Mouse (Mus musculus) liver, adult (tissue): Measurements from ENCODE around the gene Rnf185.

ENCODE experiments used
- GATA4 ChIP-seq: IDR thresholded peaks from 2 replicates; pipeline ENCODE4 v1.6.1; 2014; ENCODE audit warnings: mild to moderate bottlenecking, low read length; ENCODE audit not compliant: insufficient replicate concordance

Gene Rnf185

GRCm38 (mm10) chr11:3458428-3459104, 6.4 kb upstream of the Rnf185 start:
- no peak for TF ChIP-seq GATA4

GRCm38 (mm10) chr11:3456354-3456753, 4.2 kb upstream of the Rnf185 start:
- no peak for TF ChIP-seq GATA4

DNA sequence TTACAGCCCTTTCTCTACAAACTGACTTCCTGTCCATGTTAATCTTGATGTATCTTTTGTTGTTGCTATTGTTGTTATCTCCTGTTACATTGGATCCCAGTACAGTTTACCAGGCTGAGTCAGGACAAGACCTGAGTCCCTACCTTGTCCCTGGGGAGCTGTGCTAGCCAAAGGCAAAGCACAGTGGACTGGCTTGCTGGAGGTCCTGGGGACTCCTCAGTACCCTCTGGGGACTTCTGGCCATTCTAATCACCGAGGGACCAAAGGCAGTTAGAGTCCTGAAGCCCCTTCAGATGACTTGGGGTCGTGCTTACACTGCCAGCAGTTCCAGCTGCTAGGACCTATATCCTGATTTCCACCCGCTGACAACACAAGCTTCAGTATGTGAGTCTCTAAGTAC, 2.3 kb upstream of the Rnf185 start:
- no peak for TF ChIP-seq GATA4

- no peak for TF ChIP-seq GATA4
Measured at GRCm38 (mm10) chr11:3453467-3453866, 1.3 kb upstream of the Rnf185 start.

DNA sequence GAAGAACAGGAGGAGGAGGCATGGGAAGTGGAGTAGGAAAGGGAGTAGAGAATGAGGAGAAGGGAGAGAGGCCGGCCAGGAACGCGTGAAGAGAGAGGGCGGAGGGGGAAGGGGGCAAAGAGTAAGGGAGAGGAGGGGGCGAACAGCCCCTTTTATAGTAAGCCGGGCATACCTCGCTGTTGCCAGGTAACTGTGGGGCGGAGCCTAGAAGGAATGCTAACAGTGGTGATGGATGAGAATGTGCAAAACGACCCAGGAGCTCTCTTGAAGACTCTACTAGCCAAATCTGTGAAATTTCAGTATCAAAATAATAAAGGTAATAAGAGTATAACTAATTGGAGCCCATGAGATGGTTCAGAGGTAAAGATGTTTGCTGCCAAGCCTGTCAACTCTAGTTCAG, 606 bp upstream of the Rnf185 start:
- TF ChIP-seq GATA4: no peak

- no peak for TF ChIP-seq GATA4
Measured at GRCm38 (mm10) chr11:3451701-3452163, 431 bp downstream of the Rnf185 start.

DNA sequence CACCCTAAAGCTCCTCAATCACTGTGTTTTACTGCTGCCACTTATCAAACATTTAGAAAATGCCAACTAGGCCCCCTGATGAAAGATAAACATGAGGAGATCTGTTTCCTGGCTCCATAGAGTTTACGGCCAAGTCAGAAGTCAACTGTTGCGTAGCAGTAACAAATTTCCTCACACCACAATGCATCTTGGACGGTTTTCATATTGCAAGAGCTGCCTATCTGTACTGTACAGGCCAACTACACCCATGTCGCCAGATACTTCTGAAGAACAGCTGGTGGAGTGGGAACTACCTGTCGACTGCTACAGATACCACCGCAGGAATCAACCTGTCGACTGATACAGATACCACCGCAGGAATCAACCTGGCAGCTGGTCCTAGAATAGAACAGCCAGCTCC, 7.3 kb downstream of the Rnf185 start:
- no peak for TF ChIP-seq GATA4

GRCm38 (mm10) chr11:3443091-3443490, 9.1 kb downstream of the Rnf185 start:
- no peak for TF ChIP-seq GATA4

- TF ChIP-seq GATA4: no peak
Measured at GRCm38 (mm10) chr11:3442677-3443076, 9.5 kb downstream of the Rnf185 start.

DNA sequence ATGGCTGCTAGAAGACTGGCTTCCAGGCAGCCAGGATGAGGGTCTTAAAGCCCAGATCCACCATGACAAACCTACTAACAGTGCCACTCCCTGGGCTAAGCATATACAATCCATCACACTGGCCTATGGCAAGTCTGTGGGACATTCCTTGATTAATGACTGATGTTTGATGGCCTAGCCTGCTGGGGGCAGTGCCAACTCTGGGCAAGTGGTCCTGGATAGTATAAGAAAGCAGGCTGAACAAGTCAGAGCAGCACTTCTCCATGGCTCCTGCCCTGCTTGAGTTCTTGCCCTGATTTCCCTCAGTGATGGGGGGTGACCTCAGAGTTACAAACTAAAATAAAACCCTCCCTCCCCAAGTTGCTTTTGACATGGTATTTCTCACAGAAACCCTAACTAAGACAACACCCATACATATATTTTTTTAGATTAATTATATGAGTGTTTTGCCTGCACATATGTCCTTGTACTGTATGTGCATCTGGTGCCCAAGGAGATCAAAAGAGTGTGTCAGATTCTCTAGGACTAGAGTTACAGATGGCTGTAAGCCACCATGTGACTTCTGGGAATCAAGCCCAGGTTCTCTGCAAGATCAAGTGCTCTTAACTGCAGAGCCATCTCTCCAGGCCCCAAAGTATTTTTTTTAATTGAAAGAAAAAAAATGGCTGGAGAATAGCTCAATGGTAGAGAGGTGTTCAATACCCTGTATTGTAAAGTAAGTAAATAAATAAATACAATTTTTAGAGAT, 10.3 kb downstream of the Rnf185 start:
- TF ChIP-seq GATA4: no peak

DNA sequence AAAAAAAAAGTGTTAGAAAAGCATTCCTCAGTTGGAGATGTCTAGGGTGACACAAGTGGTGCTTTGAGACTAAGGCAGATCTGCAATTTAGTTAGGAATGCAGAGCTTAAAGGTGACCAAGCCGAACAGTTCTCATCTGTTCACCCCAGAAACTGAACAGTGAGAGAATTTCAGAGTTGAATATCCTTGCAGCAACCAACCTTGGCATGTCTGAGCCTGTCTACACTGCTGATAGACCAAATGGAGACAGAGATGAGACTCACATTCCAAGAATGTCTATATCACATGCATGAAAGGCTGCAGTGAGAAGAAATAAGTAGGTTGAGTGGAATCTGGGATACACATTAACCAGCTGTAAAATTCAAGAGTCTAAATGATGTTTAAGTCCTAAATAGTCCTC, 14.5 kb downstream of the Rnf185 start:
- no peak for TF ChIP-seq GATA4

GRCm38 (mm10) chr11:3433809-3434208, 18.4 kb downstream of the Rnf185 start:
- no peak for TF ChIP-seq GATA4

DNA sequence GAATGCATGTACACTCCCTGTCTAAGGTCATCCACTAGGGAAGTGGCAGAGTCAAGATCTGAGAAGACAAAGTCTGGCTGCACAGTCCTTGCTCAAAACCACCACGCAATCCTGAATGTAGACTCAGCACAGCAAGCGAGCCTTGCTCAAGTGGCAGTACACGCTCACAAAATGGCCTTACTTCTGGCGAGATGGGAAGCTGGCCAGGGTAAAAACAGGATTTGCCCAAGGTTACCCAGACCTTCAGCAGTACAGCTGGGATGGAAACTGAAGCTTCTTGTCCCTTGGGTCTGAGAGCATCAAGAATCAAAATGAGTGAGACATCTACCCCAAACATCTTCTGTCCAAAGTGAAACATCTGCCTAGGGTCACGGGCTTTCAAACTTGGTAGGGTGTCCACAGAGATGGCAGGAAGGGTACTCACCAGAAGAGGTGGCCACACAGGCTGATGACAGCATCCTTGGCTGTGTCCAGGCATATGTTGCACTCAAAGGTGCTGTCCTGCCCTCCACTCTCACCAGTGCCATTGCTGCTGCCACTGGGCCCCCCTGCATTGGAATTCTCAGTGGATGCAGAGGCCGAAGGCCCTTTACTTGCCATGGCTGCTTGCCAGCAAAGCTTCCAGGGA, 20.1 kb downstream of the Rnf185 start:
- no peak for TF ChIP-seq GATA4

- TF ChIP-seq GATA4: no peak
Measured at GRCm38 (mm10) chr11:3431515-3431914, 20.6 kb downstream of the Rnf185 start.

DNA sequence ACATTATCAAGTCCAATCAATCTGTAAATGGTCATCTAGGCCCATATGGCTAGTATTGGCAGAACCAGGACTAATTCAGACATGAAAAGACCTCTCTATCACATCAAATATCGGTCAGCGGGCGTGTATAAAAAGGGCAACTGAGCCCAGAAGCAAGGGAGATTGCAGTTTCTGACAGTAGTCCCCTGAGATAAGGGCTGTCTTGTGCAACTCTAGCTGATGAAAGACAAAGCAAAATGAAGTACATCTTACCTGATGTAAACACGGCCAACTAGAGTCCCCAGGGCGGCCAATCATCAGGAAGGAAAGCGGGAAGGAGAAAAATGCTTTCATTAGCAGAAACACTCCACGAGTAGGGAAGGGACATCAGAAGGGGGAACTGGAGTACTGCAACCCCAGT, 23.5 kb downstream of the Rnf185 start:
- no peak for TF ChIP-seq GATA4

- TF ChIP-seq GATA4: no peak
Measured at GRCm38 (mm10) chr11:3427697-3428230, 24.4 kb downstream of the Rnf185 start.
